Mouse (Mus musculus) midbrain, embryonic 16.5 days (tissue): ENCODE measurements around the gene Hdgfl2. TPM values are rescaled to one million over a fixed set of nuclear protein-coding genes. Genes with fewer than 3 reads are reported as not detected.

Experiments used
- ATAC-seq: fragments of 200-750 bp; cut with Nextera tagmentation; 2 replicates; pipeline ENCODE4 v1.8.0; 2017; ENCODE audit warnings: moderate TSS enrichment
- H3K27ac ChIP-seq: fragments of 300-500 bp; sonication (generic); 2 replicates; pipeline ENCODE4 v1.5.1; 2014; ENCODE audit warnings: mild to moderate bottlenecking, low read length, mixed read lengths
- H3K27me3 ChIP-seq: fragments of 300-500 bp; sonication (generic); 2 replicates; pipeline ENCODE4 v1.6.1; 2014; ENCODE audit warnings: low read depth, low read length, mixed read lengths; ENCODE audit not compliant: control insufficient read depth, insufficient read depth
- H3K36me3 ChIP-seq: fragments of 300-500 bp; sonication (generic); 2 replicates; pipeline ENCODE4 v1.6.1; 2014; ENCODE audit warnings: mild to moderate bottlenecking, low read length, moderate library complexity, mixed read lengths; ENCODE audit not compliant: control insufficient read depth, insufficient read depth
- H3K4me1 ChIP-seq: fragments of 300-500 bp; sonication (generic); 2 replicates; pipeline ENCODE4 v1.6.1; 2014; ENCODE audit warnings: mild to moderate bottlenecking, low read length, mixed read lengths; ENCODE audit not compliant: control insufficient read depth, insufficient read depth
- H3K4me2 ChIP-seq: fragments of 300-500 bp; sonication (generic); 2 replicates; pipeline ENCODE4 v1.6.1; 2014; ENCODE audit warnings: mild to moderate bottlenecking, low read length, mixed read lengths
- H3K4me3 ChIP-seq: fragments of 300-500 bp; sonication (generic); 2 replicates; pipeline ENCODE4 v1.5.1; 2014; ENCODE audit warnings: low read depth, mild to moderate bottlenecking, low read length, moderate library complexity, mixed read lengths
- H3K9ac ChIP-seq: fragments of 300-500 bp; sonication (generic); 2 replicates; pipeline ENCODE4 v1.6.1; 2014; ENCODE audit warnings: low read depth, low read length, mixed read lengths
- H3K9me3 ChIP-seq: fragments of 300-500 bp; sonication (generic); replicated peaks from 2 replicates; pipeline ENCODE4 v1.6.1; 2014; ENCODE audit warnings: mild to moderate bottlenecking, low read length, mixed read lengths; ENCODE audit not compliant: control insufficient read depth, poor library complexity, severe bottlenecking
- WGBS: fragments of 180-500 bp; shearing (Covaris S2); extraction: QIAGEN DNeasy Blood & Tissue Kit; methylation state at CpG from one replicate; pipeline ENCODE4 v1.1.7; 2014; 5-methylcytosine and 5-hydroxymethylcytosine counted together
- polyA plus RNA-seq: library from polyadenylated mRNA; unstranded; fragments of >200 nt; fragmentation: Nextera tagmentation; extraction: Ambion mirVana; gene quantifications from 2 replicates; pipeline ENCODE4 v1.2.1, GENCODE M21; 2015

The Hdgfl2 gene
- polyA plus RNA-seq, 1 experiment from 2014 or later = 140 TPM

DNA sequence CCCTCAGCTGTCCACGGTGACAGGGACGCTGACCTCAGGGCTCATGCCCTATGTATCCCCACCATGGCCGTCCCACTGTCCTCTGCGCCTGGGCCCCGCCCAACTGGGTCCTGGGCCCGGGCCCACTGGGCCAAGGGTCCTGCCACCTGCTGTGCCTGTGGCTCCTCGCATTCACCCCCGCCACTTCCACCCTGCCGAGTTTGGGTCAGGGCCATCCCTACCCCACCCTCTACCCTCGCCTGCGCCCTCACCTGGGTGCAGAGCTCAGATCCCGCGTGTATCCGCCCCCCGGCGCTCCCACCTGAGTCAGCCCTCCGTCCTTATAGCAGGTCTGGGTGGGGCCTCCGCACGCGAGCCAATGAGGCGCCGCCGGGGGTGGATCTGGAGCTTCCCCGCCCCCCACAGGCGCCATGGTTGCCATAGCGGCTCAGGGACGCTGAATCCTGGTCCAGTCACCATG lies 37.8 kb downstream of the Hdgfl2 start, which contains the start of gene Plin5:
Gene Plin5 (minus strand): TSS at position 346 of the 460 bp plus-strand sequence.
- peak; percentile 34; the same call in 1 of the 2 replicates for ATAC-seq
- peaks cover 36% of the 10 kb centered on the region for H3K27me3 ChIP-seq
- H3K4me3 ChIP-seq = peak within 1 kb of the TSS; percentile 33
- 1% methylated on average over 27 of the region's 27 CpGs for WGBS
- H3K4me1 ChIP-seq = 0 out of 2 replicates have a peak, but pooled peaks cover 7% of the 10 kb centered on the region
- H3K36me3 ChIP-seq = peaks cover under 1% of the 10 kb centered on the region; the same call in 1 of the 2 replicates
- H3K9ac ChIP-seq = peak within 1 kb of the TSS; percentile 48
- peak within 1 kb of the TSS; percentile 64 for H3K4me2 ChIP-seq
- peaks cover 3% of the 10 kb centered on the region; the same call in 1 of the 2 replicates for H3K9me3 ChIP-seq
- H3K27ac ChIP-seq = no peak within 1 kb of the TSS

DNA sequence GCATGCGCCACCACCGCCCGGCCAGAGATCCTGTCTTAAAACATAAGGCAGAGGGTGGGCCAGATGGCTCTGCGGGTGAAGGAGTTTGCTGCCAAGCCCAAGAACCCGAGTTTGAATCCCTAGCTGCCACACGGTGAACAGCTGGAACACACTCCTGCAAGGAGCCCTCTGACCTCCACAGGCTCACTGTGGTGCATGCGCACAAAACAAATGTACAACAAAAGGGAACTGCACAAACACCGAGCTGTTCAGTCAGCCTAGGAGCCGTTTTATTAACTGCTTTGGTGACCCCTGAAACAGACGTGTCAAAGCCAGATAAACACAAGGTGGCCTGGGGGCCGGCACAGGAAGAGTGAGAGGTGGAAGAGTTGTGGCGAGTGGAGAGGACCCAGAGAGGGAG lies 40.0 kb downstream of the Hdgfl2 start:
- peaks cover 10% of the 10 kb centered on the region; the same call in 1 of the 2 replicates for H3K9me3 ChIP-seq

DNA sequence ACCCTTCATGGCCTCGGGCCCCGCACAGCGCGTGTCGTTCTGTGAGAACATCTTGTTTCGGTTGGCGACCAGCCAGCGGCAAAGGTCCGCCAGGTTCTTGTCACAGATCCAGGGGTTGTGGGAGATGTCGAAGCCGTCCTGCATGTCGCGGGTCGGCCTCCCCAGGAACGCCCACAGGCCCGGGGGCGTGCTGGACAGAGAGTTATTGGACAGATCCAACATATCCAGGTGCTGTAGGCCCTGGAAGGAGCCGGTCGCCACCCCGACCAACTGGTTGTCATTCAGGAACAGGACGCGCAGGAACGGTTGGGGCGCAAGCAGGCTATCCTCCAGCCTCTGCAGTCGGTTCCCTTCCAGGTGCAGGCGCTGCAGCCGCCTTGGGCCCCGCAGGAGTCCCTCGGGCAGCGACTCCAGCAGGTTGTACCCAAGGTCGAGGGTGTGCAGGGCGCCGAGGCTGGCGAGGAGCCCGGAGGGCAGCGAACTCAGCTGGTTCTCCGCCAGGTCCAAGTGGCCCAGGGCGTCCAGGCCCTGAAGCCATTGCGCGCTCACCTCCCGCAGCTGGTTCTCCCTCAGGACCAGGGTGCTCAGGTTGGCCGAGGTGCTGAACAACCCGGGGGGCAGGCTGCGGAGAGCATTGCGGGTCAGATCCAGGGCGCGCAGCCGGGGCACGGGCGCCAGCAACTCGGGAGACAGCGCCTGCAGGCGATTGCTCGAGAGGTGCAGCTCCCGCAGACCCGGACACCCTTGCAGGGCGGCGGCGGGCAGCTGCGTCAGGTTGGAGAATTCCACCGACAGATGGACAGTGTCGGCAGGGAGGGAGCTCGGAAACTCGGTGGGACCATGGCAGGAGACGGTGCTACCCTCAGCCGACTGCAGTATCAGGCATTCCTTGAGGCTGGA lies 40.8 kb downstream of the Hdgfl2 start:
- Histone ChIP-seq H3K27ac (no peak overlapping the region), H3K9me3 (peaks cover 10% of the 10 kb centered on the region; the same call in 1 of the 2 replicates), H3K27me3 (peaks cover 49% of the 10 kb centered on the region), H3K4me2 (no peak overlapping the region; the same call in 1 of the 2 replicates), H3K4me1 (0 out of 2 replicates have a peak, but pooled peaks cover 7% of the 10 kb centered on the region), H3K9ac (0 out of 2 replicates have a peak overlapping the region, but pooled peaks have one; percentile 41), H3K4me3 (no peak overlapping the region), H3K36me3 (peaks cover 25% of the 10 kb centered on the region)
- ATAC-seq = no peak
- 10% methylated on average over 66 of the region's 66 CpGs for WGBS

More for the DNA sequence above, 40.0 kb downstream of the Hdgfl2 start:
- no peak overlapping the region for H3K9ac ChIP-seq
- H3K4me3 ChIP-seq = no peak overlapping the region
- no peak overlapping the region for H3K4me2 ChIP-seq
- no peak overlapping the region for H3K27ac ChIP-seq
- H3K27me3 ChIP-seq = peaks cover 47% of the 10 kb centered on the region
- ATAC-seq = no peak
- H3K4me1 ChIP-seq = 0 out of 2 replicates have a peak, but pooled peaks cover 7% of the 10 kb centered on the region
- 46% methylated on average over 12 of the region's 12 CpGs for WGBS
- peaks cover 22% of the 10 kb centered on the region for H3K36me3 ChIP-seq

DNA sequence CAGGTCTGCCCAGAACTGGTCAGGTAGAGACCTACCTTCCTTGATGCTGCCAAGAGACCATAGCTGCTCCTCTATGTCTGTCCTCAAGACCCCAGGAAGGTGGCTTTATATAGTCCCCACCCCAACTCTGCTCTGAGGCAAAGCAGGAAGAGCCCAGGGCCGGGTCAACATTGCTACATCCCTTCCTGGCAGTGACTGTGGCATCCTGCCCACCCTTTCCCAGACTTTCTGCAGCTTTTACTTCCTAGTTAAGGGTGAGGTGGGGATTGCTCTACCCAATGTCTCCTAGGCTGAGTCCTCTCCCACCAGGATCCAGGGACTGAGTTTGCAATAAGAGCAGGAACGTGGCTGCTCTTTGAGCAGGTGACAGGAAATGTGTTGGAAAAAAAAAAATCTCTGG lies 42.4 kb downstream of the Hdgfl2 start, which contains the start of gene Lrg1:
Gene Lrg1 (minus strand): TSS at position 176 of the 400 bp plus-strand sequence.
- Histone ChIP-seq H3K4me2 (no peak within 1 kb of the TSS), H3K4me1 (0 out of 2 replicates have a peak, but pooled peaks cover 7% of the 10 kb centered on the region), H3K9ac (no peak within 1 kb of the TSS), H3K9me3 (peaks cover 10% of the 10 kb centered on the region; the same call in 1 of the 2 replicates), H3K27ac (no peak within 1 kb of the TSS), H3K27me3 (peaks cover 49% of the 10 kb centered on the region), H3K36me3 (peaks cover 37% of the 10 kb centered on the region), H3K4me3 (no peak within 1 kb of the TSS)
- ATAC-seq = no peak
- 57% methylated on average over 2 of the region's 2 CpGs for WGBS

DNA sequence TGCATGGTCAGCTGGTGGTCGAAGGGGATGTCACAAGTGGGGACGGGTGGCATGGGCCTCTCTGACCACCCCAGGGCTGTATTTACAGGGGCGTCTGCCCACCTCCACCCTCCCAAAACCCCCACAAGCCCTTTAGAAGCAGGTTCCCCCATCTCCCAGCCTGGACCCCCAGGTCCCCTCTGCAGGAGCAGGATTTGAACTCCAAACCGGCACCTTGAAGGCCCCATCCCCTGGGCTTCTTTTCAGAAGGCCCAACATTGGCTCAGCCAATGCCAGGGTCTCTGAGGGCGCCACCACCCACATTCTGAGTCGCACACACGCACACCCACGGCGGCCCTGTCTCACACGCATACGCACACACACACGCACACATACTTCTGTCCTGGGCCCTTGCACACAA lies 43.7 kb downstream of the Hdgfl2 start:
- H3K4me3 ChIP-seq = no peak overlapping the region
- 95% methylated on average over 12 of the region's 12 CpGs for WGBS
- peaks cover 48% of the 10 kb centered on the region for H3K36me3 ChIP-seq
- no peak overlapping the region for H3K4me2 ChIP-seq
- H3K27me3 ChIP-seq = peaks cover 48% of the 10 kb centered on the region
- H3K27ac ChIP-seq = no peak overlapping the region
- H3K9ac ChIP-seq = no peak overlapping the region
- no peak; the same call in 1 of the 2 replicates for ATAC-seq
- peaks cover 10% of the 10 kb centered on the region; the same call in 1 of the 2 replicates for H3K9me3 ChIP-seq
- H3K4me1 ChIP-seq = 0 out of 2 replicates have a peak, but pooled peaks cover 4% of the 10 kb centered on the region

DNA sequence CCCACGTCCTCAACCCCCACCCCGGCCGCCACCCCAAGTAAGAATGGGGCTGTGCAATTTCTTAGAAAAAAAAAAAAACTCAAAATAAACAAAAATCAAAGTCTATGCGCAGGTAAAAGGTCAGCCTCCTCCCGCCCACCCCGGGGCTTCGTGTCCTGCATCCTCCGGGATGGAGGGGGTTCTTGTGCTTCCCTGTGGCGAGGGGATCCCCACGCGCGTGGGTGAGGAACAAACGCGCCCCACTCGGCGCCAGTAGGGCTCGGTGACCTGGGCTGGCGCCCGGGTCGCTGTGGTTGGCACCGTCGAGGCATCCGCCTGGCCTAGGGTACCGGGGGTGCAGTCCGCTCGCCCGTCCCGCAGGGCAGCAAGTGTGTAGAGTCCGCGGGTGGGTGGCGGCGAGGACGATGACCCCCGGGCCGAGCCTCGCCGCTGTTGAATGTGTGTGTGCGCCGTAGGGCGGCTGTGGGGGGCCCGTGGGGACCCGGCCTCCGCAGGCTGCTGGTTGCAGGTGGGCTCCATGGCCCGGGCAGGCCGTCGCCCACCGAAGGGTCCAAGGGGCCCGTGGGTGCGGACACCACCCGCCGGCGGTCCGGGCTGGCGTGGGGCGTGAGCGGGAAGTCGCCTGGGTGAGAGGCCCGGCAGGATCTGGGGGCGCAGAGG lies 44.4 kb downstream of the Hdgfl2 start:
- peaks cover 10% of the 10 kb centered on the region; the same call in 1 of the 2 replicates for H3K9me3 ChIP-seq
- H3K4me3 ChIP-seq = no peak overlapping the region
- H3K27me3 ChIP-seq = peaks cover 41% of the 10 kb centered on the region
- WGBS = 53% methylated on average over 57 of the region's 59 CpGs
- no peak overlapping the region for H3K27ac ChIP-seq
- ATAC-seq = no peak
- H3K36me3 ChIP-seq = peaks cover 48% of the 10 kb centered on the region
- H3K4me2 ChIP-seq = no peak overlapping the region
- 0 out of 2 replicates have a peak, but pooled peaks cover 4% of the 10 kb centered on the region for H3K4me1 ChIP-seq
- H3K9ac ChIP-seq = no peak overlapping the region

DNA sequence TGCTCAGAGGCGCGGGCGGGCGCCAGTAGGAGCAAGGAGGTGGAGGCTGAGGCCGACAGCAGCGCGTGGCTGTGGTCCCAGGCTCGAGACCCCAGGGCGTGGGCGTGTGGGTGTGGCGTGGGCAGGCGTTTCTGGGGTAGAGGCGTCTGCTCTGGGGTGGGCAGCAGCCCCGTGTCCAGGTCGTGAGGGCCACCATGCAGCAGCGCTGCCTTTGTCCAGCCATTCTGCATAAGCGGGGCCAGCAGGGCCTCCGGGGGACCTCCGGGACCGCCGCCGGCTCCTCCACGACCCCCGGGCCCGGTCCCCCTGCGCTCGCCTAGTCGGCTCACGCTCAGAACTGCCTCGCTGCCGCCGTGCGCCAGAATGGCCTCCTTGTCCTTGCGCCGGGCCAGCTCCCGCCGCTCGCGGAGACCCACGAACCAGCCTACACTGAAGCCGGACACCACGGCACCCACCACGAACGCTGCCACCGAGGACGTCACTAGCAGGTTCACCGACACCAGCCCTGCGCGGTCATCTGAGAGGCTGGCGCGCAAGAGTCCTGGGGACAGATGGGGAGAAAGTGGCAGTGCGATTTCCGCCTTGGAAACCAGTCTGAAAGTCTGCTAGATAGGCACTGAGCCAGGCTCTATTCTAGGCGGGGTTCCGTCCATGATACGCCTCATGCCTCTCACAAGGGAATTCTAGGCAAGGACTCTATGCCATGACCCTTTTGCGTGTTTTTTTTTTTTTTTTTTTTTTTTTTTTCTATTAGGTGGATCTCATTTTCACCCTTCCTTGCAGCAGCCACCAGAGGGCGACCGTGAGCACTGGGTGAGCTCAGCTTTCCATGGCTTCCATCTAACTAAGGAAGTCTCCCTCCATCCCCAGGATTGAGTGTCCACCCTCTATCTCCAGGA lies 45.2 kb downstream of the Hdgfl2 start:
- H3K27ac ChIP-seq = no peak overlapping the region
- H3K36me3 ChIP-seq = peaks cover 49% of the 10 kb centered on the region
- WGBS = 16% methylated on average over 59 of the region's 59 CpGs
- H3K4me1 ChIP-seq = 0 out of 2 replicates have a peak, but pooled peaks cover 4% of the 10 kb centered on the region
- peaks cover 10% of the 10 kb centered on the region; the same call in 1 of the 2 replicates for H3K9me3 ChIP-seq
- peak overlapping the region; percentile 31; the same call in 1 of the 2 replicates for H3K4me2 ChIP-seq
- H3K9ac ChIP-seq = no peak overlapping the region
- H3K4me3 ChIP-seq = no peak overlapping the region
- peaks cover 39% of the 10 kb centered on the region for H3K27me3 ChIP-seq
- ATAC-seq = no peak

DNA sequence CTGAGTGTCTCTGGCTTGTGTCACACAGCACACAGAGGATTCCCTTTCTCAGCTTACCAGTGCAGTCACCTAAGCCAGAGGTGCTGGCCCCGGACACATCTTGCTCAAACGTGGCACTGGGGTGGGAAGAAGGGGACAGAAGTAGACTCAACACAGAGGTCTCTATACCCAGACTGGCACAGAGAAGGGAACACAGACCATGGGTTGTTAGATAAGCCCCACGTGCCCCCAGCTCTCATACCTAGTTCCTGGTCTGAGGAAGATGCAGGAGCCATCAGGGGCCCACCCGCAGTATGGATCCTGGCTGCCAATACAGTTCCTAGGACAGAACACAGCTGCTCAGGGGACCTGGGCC lies 45.8 kb downstream of the Hdgfl2 start:
- Histone ChIP-seq H3K9me3 (peaks cover 10% of the 10 kb centered on the region; the same call in 1 of the 2 replicates), H3K27me3 (peaks cover 33% of the 10 kb centered on the region)
- 77% methylated on average over 4 of the region's 4 CpGs for WGBS

More for the DNA sequence above, 45.8 kb downstream of the Hdgfl2 start:
- Histone ChIP-seq H3K36me3 (peaks cover 51% of the 10 kb centered on the region), H3K4me2 (no peak overlapping the region), H3K4me1 (0 out of 2 replicates have a peak, but pooled peaks cover 3% of the 10 kb centered on the region), H3K4me3 (no peak overlapping the region), H3K9ac (no peak overlapping the region), H3K27ac (no peak overlapping the region)
- no peak for ATAC-seq
